Mouse (Mus musculus) heart, embryonic 10.5 days (tissue): ENCODE measurements around the gene Ctnna2. TPM values are rescaled to one million over a fixed set of nuclear protein-coding genes. Genes with fewer than 3 reads are reported as not detected.

Source experiments
- DNase-seq: peaks from one replicate; pipeline ENCODE4 v3.0.0-alpha.2; 2017; ENCODE audit warnings: low spot score
- H3K27ac ChIP-seq: fragments of 300-500 bp; sonication (generic); 2 replicates; pipeline ENCODE4 v1.5.1; 2016; ENCODE audit warnings: mild to moderate bottlenecking
- H3K27me3 ChIP-seq: fragments of 300-500 bp; sonication (generic); 2 replicates; pipeline ENCODE4 v1.6.1; 2016; ENCODE audit warnings: mild to moderate bottlenecking; ENCODE audit not compliant: poor library complexity, insufficient read depth, severe bottlenecking
- H3K36me3 ChIP-seq: fragments of 300-500 bp; sonication (generic); 2 replicates; pipeline ENCODE4 v1.6.1; 2016; ENCODE audit warnings: mild to moderate bottlenecking, moderate library complexity
- H3K4me1 ChIP-seq: fragments of 300-500 bp; sonication (generic); 2 replicates; pipeline ENCODE4 v1.6.1; 2016; ENCODE audit warnings: mild to moderate bottlenecking
- H3K4me3 ChIP-seq: fragments of 300-500 bp; sonication (generic); 2 replicates; pipeline ENCODE4 v1.5.1; 2016; ENCODE audit warnings: mild to moderate bottlenecking, moderate library complexity
- H3K9me3 ChIP-seq: fragments of 300-500 bp; sonication (generic); 2 replicates; pipeline ENCODE4 v1.6.1; 2016; ENCODE audit warnings: mild to moderate bottlenecking, moderate library complexity
- WGBS: fragments of 180-500 bp; shearing (Covaris S2); methylation state at CpG from one replicate; pipeline ENCODE4 v1.1.7; 2016; 5-methylcytosine and 5-hydroxymethylcytosine counted together
- polyA plus RNA-seq: library from polyadenylated mRNA; unstranded; fragments of >200 nt; fragmentation: Nextera tagmentation; extraction: Ambion mirVana; gene quantifications from 2 replicates; pipeline ENCODE4 v1.2.1, GENCODE M21; 2016

Gene Ctnna2
- polyA plus RNA-seq, 1 experiment from 2014 or later: 2.7 TPM

- no peak overlapping the region for H3K4me3 ChIP-seq
- no peaks in the 10 kb centered on the region for H3K9me3 ChIP-seq
- DNase-seq: no peak
- 75% methylated on average over 9 of the region's 9 CpGs for WGBS
- H3K27me3 ChIP-seq: no peaks in the 10 kb centered on the region
- H3K27ac ChIP-seq: no peak overlapping the region
- no peaks in the 10 kb centered on the region for H3K4me1 ChIP-seq
- H3K36me3 ChIP-seq: no peaks in the 10 kb centered on the region
These were observed 621.6 kb downstream of the Ctnna2 start for GRCm38 (mm10) chr6:77357748-77358470.

GRCm38 (mm10) chr6:77354826-77355225 lies 624.7 kb downstream of the Ctnna2 start:
- 74% methylated on average over 1 of the region's 1 CpGs for WGBS
- DNase-seq: no peak
- no peaks in the 10 kb centered on the region for H3K9me3 ChIP-seq
- H3K27me3 ChIP-seq: no peaks in the 10 kb centered on the region
- H3K36me3 ChIP-seq: no peaks in the 10 kb centered on the region
- H3K4me3 ChIP-seq: no peak overlapping the region
- no peak overlapping the region for H3K27ac ChIP-seq
- no peaks in the 10 kb centered on the region for H3K4me1 ChIP-seq

- no peak overlapping the region for H3K27ac ChIP-seq
- H3K4me1 ChIP-seq: no peaks in the 10 kb centered on the region
- DNase-seq: no peak
- H3K9me3 ChIP-seq: no peaks in the 10 kb centered on the region
- H3K27me3 ChIP-seq: no peaks in the 10 kb centered on the region
- no peak overlapping the region for H3K4me3 ChIP-seq
- H3K36me3 ChIP-seq: no peaks in the 10 kb centered on the region
These were observed 635.7 kb downstream of the Ctnna2 start for GRCm38 (mm10) chr6:77343781-77344180.

- no peak for DNase-seq
- WGBS: 72% methylated on average over 2 of the region's 2 CpGs
- Histone ChIP-seq H3K9me3 (no peaks in the 10 kb centered on the region), H3K4me1 (no peaks in the 10 kb centered on the region), H3K27ac (no peak overlapping the region), H3K27me3 (no peaks in the 10 kb centered on the region), H3K36me3 (no peaks in the 10 kb centered on the region), H3K4me3 (no peak overlapping the region)
These were observed 644.0 kb downstream of the Ctnna2 start for GRCm38 (mm10) chr6:77335537-77335936.

GRCm38 (mm10) chr6:77324748-77325147 lies 654.8 kb downstream of the Ctnna2 start:
- Histone ChIP-seq H3K4me3 (no peak overlapping the region), H3K27ac (no peak overlapping the region), H3K4me1 (no peaks in the 10 kb centered on the region), H3K27me3 (no peaks in the 10 kb centered on the region), H3K36me3 (no peaks in the 10 kb centered on the region), H3K9me3 (no peaks in the 10 kb centered on the region)
- no peak for DNase-seq
- 71% methylated on average over 3 of the region's 3 CpGs for WGBS

GRCm38 (mm10) chr6:77324327-77324726 lies 655.2 kb downstream of the Ctnna2 start:
- H3K36me3 ChIP-seq: no peaks in the 10 kb centered on the region
- H3K4me1 ChIP-seq: no peaks in the 10 kb centered on the region
- H3K27ac ChIP-seq: no peak overlapping the region
- no peak overlapping the region for H3K4me3 ChIP-seq
- no peak for DNase-seq
- H3K27me3 ChIP-seq: no peaks in the 10 kb centered on the region
- H3K9me3 ChIP-seq: no peaks in the 10 kb centered on the region
- WGBS: 89% methylated on average over 1 of the region's 1 CpGs

- DNase-seq: no peak
- Histone ChIP-seq H3K9me3 (no peaks in the 10 kb centered on the region), H3K27ac (no peak overlapping the region), H3K36me3 (no peaks in the 10 kb centered on the region), H3K4me3 (no peak overlapping the region), H3K4me1 (no peaks in the 10 kb centered on the region), H3K27me3 (no peaks in the 10 kb centered on the region)
- WGBS: 86% methylated on average over 3 of the region's 3 CpGs
These were observed 672.7 kb downstream of the Ctnna2 start for GRCm38 (mm10) chr6:77306796-77307195.

- WGBS: 81% methylated on average over 1 of the region's 1 CpGs
- H3K4me1 ChIP-seq: no peaks in the 10 kb centered on the region
- no peaks in the 10 kb centered on the region for H3K9me3 ChIP-seq
- H3K4me3 ChIP-seq: no peak overlapping the region
- no peak overlapping the region for H3K27ac ChIP-seq
- DNase-seq: no peak
- H3K27me3 ChIP-seq: no peaks in the 10 kb centered on the region
- no peaks in the 10 kb centered on the region for H3K36me3 ChIP-seq
These were observed 678.2 kb downstream of the Ctnna2 start for GRCm38 (mm10) chr6:77301305-77301704.

GRCm38 (mm10) chr6:77291415-77291814 lies 688.1 kb downstream of the Ctnna2 start:
- no peaks in the 10 kb centered on the region for H3K36me3 ChIP-seq
- no peak overlapping the region for H3K4me3 ChIP-seq
- no peak overlapping the region for H3K27ac ChIP-seq
- no peaks in the 10 kb centered on the region for H3K4me1 ChIP-seq
- 69% methylated on average over 6 of the region's 6 CpGs for WGBS
- DNase-seq: no peak
- no peaks in the 10 kb centered on the region for H3K9me3 ChIP-seq
- no peaks in the 10 kb centered on the region for H3K27me3 ChIP-seq

GRCm38 (mm10) chr6:77288402-77288801 lies 691.1 kb downstream of the Ctnna2 start:
- no peaks in the 10 kb centered on the region for H3K36me3 ChIP-seq
- H3K27me3 ChIP-seq: no peaks in the 10 kb centered on the region
- no peak overlapping the region for H3K4me3 ChIP-seq
- no peak for DNase-seq
- no peaks in the 10 kb centered on the region for H3K4me1 ChIP-seq
- H3K27ac ChIP-seq: no peak overlapping the region
- no peaks in the 10 kb centered on the region for H3K9me3 ChIP-seq

- no peaks in the 10 kb centered on the region for H3K9me3 ChIP-seq
- 87% methylated on average over 5 of the region's 5 CpGs for WGBS
- H3K4me3 ChIP-seq: no peak overlapping the region
- no peaks in the 10 kb centered on the region for H3K36me3 ChIP-seq
- H3K27ac ChIP-seq: no peak overlapping the region
- no peaks in the 10 kb centered on the region for H3K4me1 ChIP-seq
- DNase-seq: no peak
- H3K27me3 ChIP-seq: no peaks in the 10 kb centered on the region
These were observed 693.2 kb downstream of the Ctnna2 start for GRCm38 (mm10) chr6:77286317-77286716.

GRCm38 (mm10) chr6:77278794-77279193 lies 700.7 kb downstream of the Ctnna2 start:
- Histone ChIP-seq H3K4me3 (no peak overlapping the region), H3K36me3 (no peaks in the 10 kb centered on the region), H3K9me3 (no peaks in the 10 kb centered on the region), H3K27ac (no peak overlapping the region), H3K4me1 (no peaks in the 10 kb centered on the region), H3K27me3 (no peaks in the 10 kb centered on the region)
- 88% methylated on average over 5 of the region's 5 CpGs for WGBS
- no peak for DNase-seq

GRCm38 (mm10) chr6:77265163-77265562 lies 714.3 kb downstream of the Ctnna2 start:
- Histone ChIP-seq H3K27me3 (no peaks in the 10 kb centered on the region), H3K4me3 (no peak overlapping the region), H3K4me1 (no peaks in the 10 kb centered on the region), H3K9me3 (no peaks in the 10 kb centered on the region), H3K36me3 (no peaks in the 10 kb centered on the region), H3K27ac (no peak overlapping the region)
- DNase-seq: no peak
- 67% methylated on average over 3 of the region's 3 CpGs for WGBS
